Mouse (Mus musculus) frontal cortex, postnatal 36 days (tissue): ENCODE data around the gene Txnrd1.
A peak's percentile ranks its signal among the peaks of the same experiment; 100 is the strongest.

Experiments
- DNase-seq, 2 experiments: peaks; one replicate each; pipeline ENCODE4 v3.0.0; 2022; ENCODE audit warnings: low spot score in 2 of 2

Gene Txnrd1

GRCm38 (mm10) chr10:82918675-82919074, 84.9 kb downstream of the Txnrd1 start:
- DNase-seq: no peak

- DNase-seq: peak; percentile 70 to 78
Measured at GRCm38 (mm10) chr10:82919404-82919980, 85.7 kb downstream of the Txnrd1 start.

GRCm38 (mm10) chr10:82923547-82923946, 89.8 kb downstream of the Txnrd1 start:
- DNase-seq: no peak

GRCm38 (mm10) chr10:82924750-82925149, 91.0 kb downstream of the Txnrd1 start:
- no peak for DNase-seq

- DNase-seq: no peak
Measured at GRCm38 (mm10) chr10:82925624-82926023, 91.9 kb downstream of the Txnrd1 start.

GRCm38 (mm10) chr10:82935018-82935633, 101.4 kb downstream of the Txnrd1 start:
- no peak for DNase-seq

- DNase-seq: no peak
Measured at GRCm38 (mm10) chr10:82935774-82936173, 102.0 kb downstream of the Txnrd1 start.
